Mouse (Mus musculus): Measurements from ENCODE around the gene Tm9sf3.

- TF ChIP-seq CTCF (IDR thresholded peaks at IDR 0.05; ENCODE audit: borderline replicate concordance, insufficient read depth, low read depth, low read length) = no peak
- TF ChIP-seq POLR2A (IDR thresholded peaks at IDR 0.05; ENCODE audit: borderline replicate concordance, insufficient read depth, low read length) = no peak
Observed at GRCm38 (mm10) chr19:41266251-41266901, 2.6 kb upstream of the Tm9sf3 start.
